Comparison of ENCODE assay signal across 17 mouse cellular contexts in the genomic region with DNA sequence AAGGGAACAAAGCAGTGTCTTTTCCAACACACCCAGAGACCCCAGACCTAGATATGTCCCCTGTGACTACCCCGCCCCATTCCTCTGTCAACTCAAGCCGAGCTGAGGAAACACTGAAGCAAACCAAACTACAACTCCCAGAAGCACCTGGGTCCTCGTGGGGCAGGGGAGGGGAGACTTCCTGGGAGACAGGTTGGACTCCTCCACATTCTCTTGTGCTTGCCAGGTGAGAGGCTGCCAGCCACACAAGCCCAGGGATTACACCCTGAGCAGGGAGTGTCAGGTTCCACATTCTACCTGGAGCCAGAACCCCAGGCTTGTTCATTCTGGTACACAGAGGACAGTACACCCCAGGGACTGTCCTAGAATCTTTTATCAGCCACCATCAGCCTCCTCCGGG. TPM values are rescaled to one million over a fixed set of nuclear protein-coding genes. Genes with fewer than 3 reads are reported as not detected.
DNase-seq lines count a peak whose midpoint lies in the region; ATAC-seq and TF ChIP-seq lines count a peak whose summit lies in the region.
"Had no signal": no experiment of that assay in that cellular context is flagged by ENCODE, and none has a peak within 500 bp of the region (broad histone marks: within the 10 kb centered on the region; RNA-seq: fewer than 3 reads in every experiment).

No protein-coding gene starts in this region.

- no peaks in the 10 kb centered on the region for H3K9me3 ChIP-seq in kidney, embryonic 15.5 days (replicated peaks)
- no peaks in the 10 kb centered on the region; the same call in 1 of the 2 replicates for H3K9me3 ChIP-seq in kidney, embryonic 16.5 days (ENCODE audit: low read length)
- H3K9me3 ChIP-seq in lung, postnatal 0 days (ENCODE audit: low read length): no peaks in the 10 kb centered on the region
- H3K9me3 ChIP-seq: liver, embryonic 13.5 days; neural tube, embryonic 13.5 days had no signal

- no peaks in the 10 kb centered on the region for H3K27me3 ChIP-seq in kidney, embryonic 15.5 days
- H3K27me3 ChIP-seq in kidney, embryonic 16.5 days (ENCODE audit: insufficient read depth, low read length): no peaks in the 10 kb centered on the region
- no peaks in the 10 kb centered on the region for H3K27me3 ChIP-seq in lung, postnatal 0 days (replicated peaks; ENCODE audit: insufficient read depth, low read length)

- H3K4me2 ChIP-seq in kidney, embryonic 15.5 days: no peak overlapping the region
- H3K4me2 ChIP-seq in kidney, embryonic 16.5 days (replicated peaks; ENCODE audit: low read depth, low read length): no peak overlapping the region
- no peak overlapping the region for H3K4me2 ChIP-seq in lung, postnatal 0 days (replicated peaks; ENCODE audit: low read depth, low read length)
- H3K4me2 ChIP-seq: liver, embryonic 13.5 days; midbrain, embryonic 12.5 days; neural tube, embryonic 13.5 days had no signal

- H3K4me1 ChIP-seq in kidney, embryonic 15.5 days: peaks cover 50% of the 10 kb centered on the region
- peaks cover 28% of the 10 kb centered on the region for H3K4me1 ChIP-seq in kidney, embryonic 16.5 days (ENCODE audit: insufficient read depth, low read length)
- H3K4me1 ChIP-seq in bone marrow macrophage, adult 2 months (ENCODE audit: control insufficient read depth, insufficient read depth, low read length): peaks cover 33% of the 10 kb centered on the region
- no peaks in the 10 kb centered on the region for H3K4me1 ChIP-seq in lung, postnatal 0 days (ENCODE audit: insufficient read depth, low read depth, low read length)

- H3K27ac ChIP-seq in gastrocnemius, adult 2 months: peak overlapping the region; percentile 38; the same call in 1 of the 2 replicates
- peak overlapping the region; percentile 86; the same call in 1 of the 2 replicates for H3K27ac ChIP-seq in kidney, embryonic 15.5 days
- no peak overlapping the region for H3K27ac ChIP-seq in kidney, embryonic 16.5 days (ENCODE audit: low read length)
- H3K27ac ChIP-seq in bone marrow macrophage, adult 2 months (ENCODE audit: insufficient read depth, low read depth, low read length): peak overlapping the region; percentile 97
- H3K27ac ChIP-seq in lung, postnatal 0 days (ENCODE audit: low read length): no peak overlapping the region
- H3K27ac ChIP-seq: liver, embryonic 13.5 days; neural tube, embryonic 13.5 days had no signal

- no peak for ATAC-seq in kidney, embryonic 15.5 days (replicated peaks; ENCODE audit: low FRiP score)
- ATAC-seq in kidney, embryonic 16.5 days (ENCODE audit: low FRiP score, low TSS enrichment): no peak
- ATAC-seq in lung, postnatal 0 days: no peak

- H3K36me3 ChIP-seq in kidney, embryonic 15.5 days: no peaks in the 10 kb centered on the region
- no peaks in the 10 kb centered on the region for H3K36me3 ChIP-seq in kidney, embryonic 16.5 days (ENCODE audit: insufficient read depth, low read length)
- no peaks in the 10 kb centered on the region for H3K36me3 ChIP-seq in lung, postnatal 0 days (ENCODE audit: insufficient read depth, low read length)
- H3K36me3 ChIP-seq: liver, embryonic 13.5 days; midbrain, embryonic 12.5 days; neural tube, embryonic 13.5 days had no signal

- TF ChIP-seq CTCF in gastrocnemius, adult 2 months (IDR thresholded peaks at IDR 0.05): no peak
- TF ChIP-seq CTCF in bone marrow macrophage, adult 2 months (IDR thresholded peaks at IDR 0.05; ENCODE audit: low read depth, low read length): no peak
- no peak for TF ChIP-seq CTCF in lung, postnatal 0 days (IDR thresholded peaks at IDR 0.05)

- peak; percentile 41 for DNase-seq in gastrocnemius, adult 2 months
- DNase-seq in gastrocnemius, postnatal 10 days: no peak
- DNase-seq in lung, postnatal 0 days (ENCODE audit: low spot score): peak; percentile 41
- DNase-seq in layer of hippocampus, adult 9-11 months: no peak
- DNase-seq in adrenal gland, postnatal 4 days (ENCODE audit: low spot score in 2 of 2): no peak
- DNase-seq: adrenal gland, postnatal 14 days; cerebellum, adult 2 months; liver, embryonic 13.5 days; right cerebral cortex, postnatal 14 days had no signal

- no peak for TF ChIP-seq EP300 in lung, postnatal 0 days (IDR thresholded peaks at IDR 0.05)

- intact Hi-C loops in gastrocnemius, adult 2 months (cut with DNase I): no loop called here

- TF ChIP-seq POLR2A in bone marrow macrophage, adult 2 months (IDR thresholded peaks at IDR 0.05; ENCODE audit: borderline replicate concordance, low read depth, low read length): no peak

- 50% methylated on average over 4 of the region's 4 CpGs for WGBS in kidney, embryonic 15.5 days
- 51% methylated on average over 4 of the region's 4 CpGs for WGBS in kidney, embryonic 16.5 days
- WGBS in lung, postnatal 0 days: 44% methylated on average over 4 of the region's 4 CpGs

- H3K4me3 ChIP-seq in gastrocnemius, adult 2 months: no peak overlapping the region
- no peak overlapping the region for H3K4me3 ChIP-seq in kidney, embryonic 15.5 days (replicated peaks)
- H3K4me3 ChIP-seq in kidney, embryonic 16.5 days (ENCODE audit: low read length): no peak overlapping the region
- no peak overlapping the region for H3K4me3 ChIP-seq in bone marrow macrophage, adult 2 months (ENCODE audit: insufficient read depth, low read length)
- no peak overlapping the region for H3K4me3 ChIP-seq in lung, postnatal 0 days (ENCODE audit: low read depth, low read length)
- H3K4me3 ChIP-seq: liver, embryonic 13.5 days; midbrain, embryonic 12.5 days; neural tube, embryonic 13.5 days had no signal

- no peak overlapping the region for H3K9ac ChIP-seq in kidney, embryonic 15.5 days
- H3K9ac ChIP-seq in kidney, embryonic 16.5 days (replicated peaks; ENCODE audit: low read length): no peak overlapping the region
- H3K9ac ChIP-seq in lung, postnatal 0 days (replicated peaks; ENCODE audit: low read depth): no peak overlapping the region
- H3K9ac ChIP-seq: liver, embryonic 13.5 days; midbrain, embryonic 12.5 days; neural tube, embryonic 13.5 days had no signal

RNA-seq across cellular contexts. Expression of gene Tmem211, which starts 2.8 kb away (rescaled TPM):
- total RNA-seq in gastrocnemius, adult 2 months (2021): not detected
- not detected for total RNA-seq in gastrocnemius, postnatal 10 days (2021)
- 0.19 TPM in 1 of 2 replicates, not detected in the other for polyA plus RNA-seq in kidney, embryonic 15.5 days (2015; fragmentation: Nextera tagmentation; extraction: Ambion mirVana)
- polyA plus RNA-seq in kidney, embryonic 16.5 days (2015; fragmentation: Nextera tagmentation; extraction: Ambion mirVana): 0.09 TPM in 1 of 2 replicates, not detected in the other
- polyA plus RNA-seq in bone marrow macrophage, adult 2 months (2012; ENCODE audit: insufficient read depth, insufficient read length, missing spikeins): not detected in 2 replicates
- polyA plus RNA-seq in lung, postnatal 0 days (2015; fragmentation: Nextera tagmentation; extraction: Ambion mirVana): not detected in 2 replicates
- total RNA-seq in adrenal gland, postnatal 4 days (2021): not detected
- total RNA-seq: adrenal gland, postnatal 14 days had no signal
- polyA plus RNA-seq: frontal cortex, adult 2 months; heart, postnatal 0 days; liver, embryonic 13.5 days; stomach, embryonic 14.5 days had no signal

RNA-seq across cellular contexts. Expression of gene 2900026A02Rik, which starts 2.9 kb away (rescaled TPM):
- 10 to 100 TPM; 19.6 to 24.6 TPM for total RNA-seq in gastrocnemius, adult 2 months (2021)
- total RNA-seq in gastrocnemius, postnatal 10 days (2021): 10 to 100 TPM; 36.2 to 42.0 TPM
- 7.0 and 7.5 TPM in 2 replicates for polyA plus RNA-seq in kidney, embryonic 15.5 days (2015; fragmentation: Nextera tagmentation; extraction: Ambion mirVana)
- 7.2 and 7.9 TPM in 2 replicates for polyA plus RNA-seq in kidney, embryonic 16.5 days (2015; fragmentation: Nextera tagmentation; extraction: Ambion mirVana)
- polyA plus RNA-seq in bone marrow macrophage, adult 2 months (2012; ENCODE audit: insufficient read depth, insufficient read length, missing spikeins): 5.7 and 5.9 TPM in 2 replicates
- polyA plus RNA-seq in lung, postnatal 0 days (2015; fragmentation: Nextera tagmentation; extraction: Ambion mirVana): 6.3 and 6.9 TPM in 2 replicates
- total RNA-seq in adrenal gland, postnatal 4 days (2021): 10 to 100 TPM; 21.2 to 23.3 TPM

Comparison
In these comparisons a context has a peak if more than half of its experiments do, and no peak if none do; other contexts are left out.
1. DNase-seq: peak in gastrocnemius, adult 2 months (single experiment) and lung, postnatal 0 days (single experiment); none in gastrocnemius, postnatal 10 days (single experiment), layer of hippocampus, adult 9-11 months (single experiment) and adrenal gland, postnatal 4 days (0 of 2).
2. H3K27ac ChIP-seq: peak in gastrocnemius, adult 2 months (single experiment), kidney, embryonic 15.5 days (single experiment) and bone marrow macrophage, adult 2 months (single experiment); none in kidney, embryonic 16.5 days (single experiment) and lung, postnatal 0 days (single experiment).